Mouse (Mus musculus) small intestine, adult 2 months (tissue): Measurements from ENCODE around the gene Acoxl. TPM values are rescaled to one million over a fixed set of nuclear protein-coding genes. Genes with fewer than 3 reads are reported as not detected.

Experiments
- H3K27ac ChIP-seq: fragments of 200-500 bp; 2 replicates; pipeline ENCODE4 v1.5.1; 2012; ENCODE audit warnings: low read depth, low read length, control low read depth, inconsistent platforms; ENCODE audit not compliant: insufficient read depth
- H3K27me3 ChIP-seq: fragments of 200-500 bp; 2 replicates; pipeline ENCODE4 v1.6.1; 2012; ENCODE audit warnings: mild to moderate bottlenecking, moderate library complexity, low read length, inconsistent platforms; ENCODE audit not compliant: control insufficient read depth, insufficient read depth
- H3K36me3 ChIP-seq: fragments of 200-500 bp; 2 replicates; pipeline ENCODE4 v1.6.1; 2012; ENCODE audit warnings: mild to moderate bottlenecking, low read length, control low read depth, inconsistent platforms; ENCODE audit not compliant: control insufficient read depth, insufficient read depth
- H3K4me1 ChIP-seq: fragments of 200-500 bp; 2 replicates; pipeline ENCODE4 v1.6.1; 2012; ENCODE audit warnings: low read length, inconsistent platforms, mixed read lengths; ENCODE audit not compliant: control insufficient read depth, insufficient read depth, insufficient read length
- H3K4me3 ChIP-seq: fragments of 200-500 bp; 2 replicates; pipeline ENCODE4 v1.5.1; 2012; ENCODE audit warnings: low read depth, mild to moderate bottlenecking, control low read depth, inconsistent platforms, low read length, moderate library complexity
- CTCF ChIP-seq: fragments of 200-500 bp; IDR thresholded peaks from 2 replicates; pipeline ENCODE4 v1.5.1; 2012; ENCODE audit warnings: low read depth, mild to moderate bottlenecking, control low read depth, inconsistent platforms, low read length, moderate library complexity, mixed read lengths; ENCODE audit not compliant: insufficient replicate concordance, insufficient read length; ENCODE audit errors: extremely low read depth
- POLR2A ChIP-seq: fragments of 200-500 bp; IDR thresholded peaks from 2 replicates; pipeline ENCODE4 v1.6.1; 2012; ENCODE audit warnings: low read depth, mild to moderate bottlenecking, control low read depth, inconsistent platforms, low read length, moderate library complexity
- WGBS: fragments of 180-500 bp; shearing (Covaris S2); methylation state at CpG from one replicate; pipeline ENCODE4 v1.1.7; 2018; 5-methylcytosine and 5-hydroxymethylcytosine counted together
- polyA plus RNA-seq: library from polyadenylated mRNA; depleted of rRNA; stranded (reverse); fragments of >200 nt; gene quantifications from 2 replicates; pipeline ENCODE4 v1.2.3, GENCODE M21; 2012

Gene Acoxl
- polyA plus RNA-seq, 1 experiment, result 0.23 TPM

- Histone ChIP-seq H3K36me3 (no peaks in the 10 kb centered on the region), H3K4me3 (no peak overlapping the region)
Observed at GRCm38 (mm10) chr2:128102086-128102485, 263.4 kb downstream of the Acoxl start.

GRCm38 (mm10) chr2:128104815-128105214 is 266.1 kb downstream of the Acoxl start:
- H3K4me1 ChIP-seq, result no peaks in the 10 kb centered on the region
- 39% methylated on average over 5 of the region's 5 CpGs for WGBS
- no peak overlapping the region for H3K27ac ChIP-seq
- no peaks in the 10 kb centered on the region for H3K36me3 ChIP-seq
- H3K4me3 ChIP-seq, result no peak overlapping the region
- no peaks in the 10 kb centered on the region for H3K27me3 ChIP-seq
- TF ChIP-seq POLR2A (no peak), CTCF (no peak)

More at GRCm38 (mm10) chr2:128102086-128102485, 263.4 kb downstream of the Acoxl start:
- TF ChIP-seq CTCF, result no peak
- TF ChIP-seq POLR2A, result no peak
- 87% methylated on average over 9 of the region's 9 CpGs for WGBS
- Histone ChIP-seq H3K27me3 (no peaks in the 10 kb centered on the region), H3K27ac (no peak overlapping the region), H3K4me1 (no peaks in the 10 kb centered on the region)

DNA sequence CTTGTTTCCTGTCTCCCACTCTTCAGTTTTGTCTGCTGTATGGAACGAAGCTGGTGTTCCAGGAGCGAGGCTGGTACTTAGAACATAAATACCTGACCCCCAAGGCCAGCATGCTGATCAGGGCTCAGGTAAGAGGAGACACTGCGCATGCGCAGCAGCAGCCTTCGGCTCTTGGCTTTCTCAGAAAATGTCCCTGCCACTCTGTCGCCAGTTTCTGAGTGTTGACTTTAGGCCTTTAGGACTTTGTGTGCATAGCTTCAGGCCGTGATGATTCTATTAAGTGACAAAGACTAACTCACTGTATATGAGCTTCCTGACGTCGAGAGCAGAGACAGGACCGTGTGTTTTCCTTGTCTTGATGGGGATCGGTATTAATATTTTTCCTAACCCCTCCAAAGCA is 267.0 kb downstream of the Acoxl start:
- Histone ChIP-seq H3K4me1 (no peaks in the 10 kb centered on the region), H3K36me3 (no peaks in the 10 kb centered on the region), H3K27me3 (no peaks in the 10 kb centered on the region), H3K4me3 (no peak overlapping the region), H3K27ac (no peak overlapping the region)
- 61% methylated on average over 11 of the region's 11 CpGs for WGBS
- TF ChIP-seq POLR2A (no peak), CTCF (no peak)

- Histone ChIP-seq H3K4me1 (no peaks in the 10 kb centered on the region), H3K27me3 (no peaks in the 10 kb centered on the region), H3K4me3 (no peak overlapping the region), H3K27ac (no peak overlapping the region), H3K36me3 (no peaks in the 10 kb centered on the region)
- TF ChIP-seq POLR2A, result no peak
- no peak for TF ChIP-seq CTCF
- WGBS, result 64% methylated on average over 9 of the region's 9 CpGs
Observed at GRCm38 (mm10) chr2:128111537-128111936, 272.9 kb downstream of the Acoxl start.

GRCm38 (mm10) chr2:128114621-128115020 is 275.9 kb downstream of the Acoxl start:
- H3K36me3 ChIP-seq, result no peaks in the 10 kb centered on the region
- no peak overlapping the region for H3K4me3 ChIP-seq
- no peak overlapping the region for H3K27ac ChIP-seq
- TF ChIP-seq CTCF (no peak), POLR2A (no peak)
- H3K27me3 ChIP-seq, result no peaks in the 10 kb centered on the region
- WGBS, result 64% methylated on average over 3 of the region's 3 CpGs
- no peaks in the 10 kb centered on the region for H3K4me1 ChIP-seq

DNA sequence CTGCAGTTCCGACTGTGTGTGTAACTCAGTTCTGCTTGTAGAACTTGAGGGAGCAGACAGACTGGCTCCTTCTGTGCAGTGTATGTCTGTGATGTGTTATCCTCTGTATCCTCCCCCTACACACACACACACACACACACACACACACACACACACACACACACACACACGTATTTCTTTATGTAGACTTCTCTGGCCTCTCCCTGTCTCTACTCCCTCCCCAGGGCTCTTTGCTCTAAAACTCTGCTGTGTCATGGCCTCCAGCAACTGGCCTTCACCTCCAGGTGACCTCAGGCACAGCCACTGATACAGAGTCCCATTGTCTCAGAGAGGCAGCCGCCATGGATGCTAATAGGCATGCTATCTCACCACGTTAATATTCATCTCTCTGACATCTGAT is 276.9 kb downstream of the Acoxl start:
- no peak for TF ChIP-seq CTCF
- TF ChIP-seq POLR2A, result no peak
- H3K27me3 ChIP-seq, result no peaks in the 10 kb centered on the region
- no peaks in the 10 kb centered on the region for H3K36me3 ChIP-seq
- 46% methylated on average over 4 of the region's 4 CpGs for WGBS
- no peaks in the 10 kb centered on the region for H3K4me1 ChIP-seq
- no peak overlapping the region for H3K27ac ChIP-seq
- no peak overlapping the region for H3K4me3 ChIP-seq

DNA sequence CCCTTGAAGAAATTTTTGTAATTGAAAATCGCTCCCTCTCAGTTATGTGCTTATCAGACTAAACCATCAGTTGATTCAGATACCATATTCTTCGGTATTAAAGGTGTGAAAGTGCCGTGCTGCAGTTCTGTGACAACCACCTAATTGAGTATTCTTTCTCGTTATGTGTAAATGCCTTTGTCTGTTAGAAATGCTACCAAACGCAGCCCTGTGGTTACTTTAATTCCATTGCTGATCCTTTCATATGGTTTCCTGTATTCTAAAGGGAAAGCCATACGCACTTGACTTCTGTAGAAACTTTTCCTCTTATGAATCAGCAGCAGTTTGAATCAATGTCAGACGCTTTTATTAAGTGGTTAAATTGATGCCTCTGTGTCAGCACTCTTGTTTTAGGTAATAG is 278.9 kb downstream of the Acoxl start:
- no peaks in the 10 kb centered on the region for H3K27me3 ChIP-seq

More for the DNA sequence above, 278.9 kb downstream of the Acoxl start:
- H3K4me3 ChIP-seq, result no peak overlapping the region
- TF ChIP-seq POLR2A (no peak), CTCF (no peak)
- WGBS, result 77% methylated on average over 7 of the region's 7 CpGs
- H3K4me1 ChIP-seq, result peaks cover under 1% of the 10 kb centered on the region; the same call in 1 of the 2 replicates
- no peak overlapping the region for H3K27ac ChIP-seq
- H3K36me3 ChIP-seq, result no peaks in the 10 kb centered on the region
